Mouse (Mus musculus) lung, postnatal 0 days (tissue): ENCODE results near the gene Ssh2. TPM values are rescaled to one million over a fixed set of nuclear protein-coding genes. Genes with fewer than 3 reads are reported as not detected.

ENCODE experiments used
- ATAC-seq: fragments of 200-750 bp; cut with Nextera tagmentation; 2 replicates; pipeline ENCODE4 v1.8.0; 2017; ENCODE audit warnings: moderate library complexity
- DNase-seq: peaks from one replicate; pipeline ENCODE4 v3.0.0-alpha.2; 2016; ENCODE audit warnings: low spot score
- H3K27ac ChIP-seq: fragments of 300-500 bp; sonication (generic); 2 replicates; pipeline ENCODE4 v1.5.1; 2014; ENCODE audit warnings: antibody characterized with exemption, mild to moderate bottlenecking, low read length, mixed read lengths
- H3K27me3 ChIP-seq: fragments of 300-500 bp; sonication (generic); replicated peaks from 2 replicates; pipeline ENCODE4 v1.6.1; 2014; ENCODE audit warnings: low read length, mixed read lengths; ENCODE audit not compliant: insufficient read depth
- H3K36me3 ChIP-seq: fragments of 300-500 bp; sonication (generic); 2 replicates; pipeline ENCODE4 v1.6.1; 2014; ENCODE audit warnings: low read length, mixed read lengths; ENCODE audit not compliant: insufficient read depth
- H3K4me1 ChIP-seq: fragments of 300-500 bp; sonication (generic); 2 replicates; pipeline ENCODE4 v1.6.1; 2014; ENCODE audit warnings: antibody characterized with exemption, low read depth, low read length, mixed read lengths; ENCODE audit not compliant: insufficient read depth
- H3K4me2 ChIP-seq: fragments of 300-500 bp; sonication (generic); replicated peaks from 2 replicates; pipeline ENCODE4 v1.6.1; 2014; ENCODE audit warnings: low read depth, mild to moderate bottlenecking, low read length, moderate library complexity, mixed read lengths
- H3K4me3 ChIP-seq: fragments of 300-500 bp; sonication (generic); 2 replicates; pipeline ENCODE4 v1.5.1; 2014; ENCODE audit warnings: low read depth, low read length
- H3K9ac ChIP-seq: fragments of 300-500 bp; sonication (generic); replicated peaks from 2 replicates; pipeline ENCODE4 v1.6.1; 2014; ENCODE audit warnings: low read depth, mild to moderate bottlenecking
- H3K9me3 ChIP-seq: fragments of 300-500 bp; sonication (generic); 2 replicates; pipeline ENCODE4 v1.6.1; 2016; ENCODE audit warnings: low read length, mixed read lengths
- CTCF ChIP-seq: IDR thresholded peaks from 2 replicates; pipeline ENCODE4 v1.5.1; 2016; ENCODE audit warnings: antibody characterized with exemption, mild to moderate bottlenecking
- EP300 ChIP-seq: IDR thresholded peaks from 2 replicates; pipeline ENCODE4 v1.6.1; 2016; ENCODE audit warnings: antibody characterized with exemption, mild to moderate bottlenecking, control low read depth
- WGBS: fragments of 180-500 bp; shearing (Covaris S2); extraction: QIAGEN DNeasy Blood & Tissue Kit; methylation state at CpG from one replicate; pipeline ENCODE4 v1.1.7; 2014; 5-methylcytosine and 5-hydroxymethylcytosine counted together
- polyA plus RNA-seq: library from polyadenylated mRNA; unstranded; fragments of >200 nt; fragmentation: Nextera tagmentation; extraction: Ambion mirVana; gene quantifications from 2 replicates; pipeline ENCODE4 v1.2.1, GENCODE M21; 2015

The Ssh2 gene
- polyA plus RNA-seq, 1 experiment from 2014 or later, result 13.2 TPM

GRCm38 (mm10) chr11:77182041-77182440 is 34.0 kb upstream of the Ssh2 start:
- no peaks in the 10 kb centered on the region for H3K27me3 ChIP-seq
- H3K4me1 ChIP-seq, result no peaks in the 10 kb centered on the region
- TF ChIP-seq CTCF, result no peak
- no peak for TF ChIP-seq EP300
- H3K9me3 ChIP-seq, result no peaks in the 10 kb centered on the region
- no peak overlapping the region for H3K27ac ChIP-seq
- no peak for DNase-seq
- no peak overlapping the region for H3K9ac ChIP-seq
- H3K4me3 ChIP-seq, result no peak overlapping the region
- H3K36me3 ChIP-seq, result no peaks in the 10 kb centered on the region
- no peak for ATAC-seq
- 81% methylated on average over 2 of the region's 2 CpGs for WGBS
- H3K4me2 ChIP-seq, result no peak overlapping the region

DNA sequence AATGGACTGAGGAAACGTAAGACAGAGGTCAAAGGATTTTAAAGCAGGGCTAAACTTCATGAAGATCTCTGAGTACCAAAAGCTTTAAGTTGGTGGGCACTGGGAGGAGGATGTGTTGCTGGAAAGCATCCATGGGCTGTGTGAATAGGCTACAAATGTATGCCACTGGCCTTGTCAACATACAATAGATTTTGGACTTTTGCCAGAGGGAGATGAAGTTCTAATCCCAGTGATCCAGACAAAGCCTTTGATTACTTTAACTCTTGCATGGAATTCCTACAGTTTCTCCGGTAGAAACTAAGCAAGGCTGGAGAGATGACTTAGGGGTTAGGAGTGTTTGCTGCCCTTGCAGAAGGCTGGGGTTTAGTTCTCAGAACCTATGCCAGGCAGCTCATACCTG is 33.5 kb upstream of the Ssh2 start:
- H3K9me3 ChIP-seq, result no peaks in the 10 kb centered on the region
- H3K27ac ChIP-seq, result no peak overlapping the region
- H3K4me1 ChIP-seq, result no peaks in the 10 kb centered on the region
- no peak overlapping the region for H3K4me2 ChIP-seq
- no peaks in the 10 kb centered on the region for H3K36me3 ChIP-seq
- DNase-seq (no peak), ATAC-seq (no peak)
- 27% methylated on average over 2 of the region's 2 CpGs for WGBS
- no peaks in the 10 kb centered on the region for H3K27me3 ChIP-seq
- H3K4me3 ChIP-seq, result no peak overlapping the region
- no peak overlapping the region for H3K9ac ChIP-seq
- TF ChIP-seq CTCF (no peak), EP300 (no peak)

DNA sequence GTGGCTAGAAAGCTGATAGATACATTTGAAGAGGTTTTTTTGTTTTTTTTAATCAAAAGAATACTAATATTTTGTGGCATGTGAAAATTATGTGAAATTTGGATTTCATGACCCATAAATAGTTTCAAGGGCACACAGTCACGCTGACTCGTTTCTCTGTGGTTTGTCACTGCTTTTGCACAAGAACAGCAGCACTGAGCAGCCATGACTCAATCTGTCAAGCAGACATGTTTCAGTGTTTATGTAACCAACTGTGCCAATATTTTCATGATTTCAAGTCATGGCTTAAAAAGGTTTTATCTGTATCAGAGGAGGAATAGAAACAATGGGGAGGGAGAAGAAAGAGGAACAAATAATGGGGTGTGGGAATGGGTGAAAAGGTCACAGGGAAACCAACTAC is 31.2 kb upstream of the Ssh2 start:
- Histone ChIP-seq H3K9ac (no peak overlapping the region), H3K4me3 (no peak overlapping the region), H3K4me2 (no peak overlapping the region), H3K27me3 (no peaks in the 10 kb centered on the region), H3K27ac (no peak overlapping the region), H3K9me3 (no peaks in the 10 kb centered on the region), H3K4me1 (no peaks in the 10 kb centered on the region), H3K36me3 (no peaks in the 10 kb centered on the region)
- WGBS, result 23% methylated on average over 2 of the region's 2 CpGs
- TF ChIP-seq EP300 (no peak), CTCF (no peak)
- peak; percentile 35 for DNase-seq
- no peak for ATAC-seq

GRCm38 (mm10) chr11:77188868-77189267 is 27.2 kb upstream of the Ssh2 start, which contains the start of gene Efcab5:
Efcab5 (minus strand) TSS chr11:77188968.
- Histone ChIP-seq H3K4me2 (peak within 1 kb of the TSS; percentile 34), H3K27me3 (no peaks in the 10 kb centered on the region), H3K4me1 (no peaks in the 10 kb centered on the region), H3K36me3 (no peaks in the 10 kb centered on the region), H3K4me3 (peak within 1 kb of the TSS; percentile 12; the same call in 1 of the 2 replicates), H3K27ac (no peak within 1 kb of the TSS), H3K9me3 (no peaks in the 10 kb centered on the region), H3K9ac (no peak within 1 kb of the TSS)
- TF ChIP-seq EP300 (no peak), CTCF (no peak)
- DNase-seq, result peak; percentile 11
- no peak for ATAC-seq
- WGBS, result 50% methylated on average over 6 of the region's 6 CpGs

- no peak overlapping the region for H3K9ac ChIP-seq
- no peaks in the 10 kb centered on the region for H3K9me3 ChIP-seq
- no peaks in the 10 kb centered on the region for H3K36me3 ChIP-seq
- H3K27me3 ChIP-seq, result no peaks in the 10 kb centered on the region
- no peak overlapping the region for H3K4me3 ChIP-seq
- H3K4me2 ChIP-seq, result no peak overlapping the region
- TF ChIP-seq CTCF, result no peak
- no peak for TF ChIP-seq EP300
- no peak overlapping the region for H3K27ac ChIP-seq
- DNase-seq (no peak), ATAC-seq (no peak)
- H3K4me1 ChIP-seq, result no peaks in the 10 kb centered on the region
- WGBS, result 47% methylated on average over 5 of the region's 5 CpGs
Measured at GRCm38 (mm10) chr11:77193410-77193809, 22.7 kb upstream of the Ssh2 start.

GRCm38 (mm10) chr11:77193941-77194553 is 22.0 kb upstream of the Ssh2 start:
- H3K4me2 ChIP-seq, result no peak overlapping the region
- H3K9me3 ChIP-seq, result no peaks in the 10 kb centered on the region
- H3K4me1 ChIP-seq, result no peaks in the 10 kb centered on the region
- no peak overlapping the region for H3K9ac ChIP-seq
- H3K27ac ChIP-seq, result no peak overlapping the region
- DNase-seq, result peak; percentile 30
- no peak for TF ChIP-seq CTCF
- TF ChIP-seq EP300, result no peak
- no peak for ATAC-seq
- WGBS, result 50% methylated on average over 6 of the region's 6 CpGs
- H3K4me3 ChIP-seq, result no peak overlapping the region
- no peaks in the 10 kb centered on the region for H3K27me3 ChIP-seq
- no peaks in the 10 kb centered on the region for H3K36me3 ChIP-seq

GRCm38 (mm10) chr11:77194762-77195161 is 21.3 kb upstream of the Ssh2 start:
- WGBS, result 54% methylated on average over 1 of the region's 1 CpGs
- no peak for DNase-seq
- H3K9ac ChIP-seq, result no peak overlapping the region
- TF ChIP-seq CTCF, result no peak
- TF ChIP-seq EP300, result no peak
- H3K27ac ChIP-seq, result no peak overlapping the region
- no peaks in the 10 kb centered on the region for H3K27me3 ChIP-seq
- ATAC-seq, result no peak
- H3K36me3 ChIP-seq, result no peaks in the 10 kb centered on the region
- no peak overlapping the region for H3K4me2 ChIP-seq
- H3K4me3 ChIP-seq, result no peak overlapping the region
- no peaks in the 10 kb centered on the region for H3K4me1 ChIP-seq
- H3K9me3 ChIP-seq, result no peaks in the 10 kb centered on the region
